Mouse (Mus musculus) sigmoid colon, adult 10 weeks (tissue): ENCODE data around the gene Zkscan16. TPM values are rescaled to one million over a fixed set of nuclear protein-coding genes. Genes with fewer than 3 reads are reported as not detected.

ENCODE experiments used
- polyA plus RNA-seq: library from polyadenylated mRNA; stranded (reverse); fragments of 350-450 nt; fragmentation: Illumina TruSeq; extraction: RNeasy Lipid Tissue Mini Kit (QIAGEN cat#74804); gene quantifications from one replicate; pipeline ENCODE4 v1.2.3, GENCODE M21; 2014; ENCODE audit warnings: low read depth, low replicate concordance

Zkscan16 gene
- 0.28 TPM for polyA plus RNA-seq

DNA sequence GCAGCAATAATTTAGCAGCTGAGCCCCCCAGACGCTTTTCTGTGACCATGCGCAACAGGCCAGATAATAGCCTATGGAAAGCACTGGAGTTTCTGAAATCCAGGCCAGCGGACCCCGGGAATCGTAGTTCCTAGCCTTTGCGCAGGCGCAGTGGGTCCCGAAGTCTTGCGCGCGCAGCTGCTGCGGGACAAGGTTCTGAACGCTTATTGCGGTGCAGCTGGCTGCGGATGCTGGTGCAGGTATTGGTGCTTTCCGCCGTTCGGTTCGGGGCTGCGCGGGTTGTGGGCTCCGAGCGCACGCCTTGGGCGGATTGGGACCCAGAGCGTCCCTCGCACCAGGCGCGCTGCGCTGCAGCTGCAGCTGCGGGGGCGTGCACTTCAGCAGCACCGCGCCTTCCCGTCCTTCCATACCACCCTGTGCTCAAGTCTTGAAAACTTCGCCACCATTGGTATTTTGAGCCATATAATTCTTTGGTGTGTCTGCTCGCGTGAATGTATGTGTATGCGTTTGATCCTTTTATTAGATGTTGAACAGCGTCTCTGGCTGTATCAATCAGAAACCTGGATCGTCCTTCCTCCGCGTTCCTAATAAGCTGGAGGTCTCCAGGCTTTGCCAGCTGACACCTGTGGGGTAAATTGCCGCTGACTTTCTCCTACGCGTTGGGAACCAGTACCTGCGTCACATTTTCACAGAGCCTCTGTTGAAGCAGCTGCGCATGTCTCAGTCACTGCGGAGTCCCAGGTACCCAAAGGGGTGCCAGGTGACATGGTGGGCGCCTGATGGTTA lies at the start of gene Zkscan16:
TSS of gene Zkscan16 (plus strand) at position 209 of the 786 bp plus-strand sequence.

GRCm38 (mm10) chr4:58912629-58913335 lies 30.6 kb upstream of the Zkscan16 start, which contains the start of gene Ecpas:
Ecpas (minus strand) TSS chr4:58912749.

DNA sequence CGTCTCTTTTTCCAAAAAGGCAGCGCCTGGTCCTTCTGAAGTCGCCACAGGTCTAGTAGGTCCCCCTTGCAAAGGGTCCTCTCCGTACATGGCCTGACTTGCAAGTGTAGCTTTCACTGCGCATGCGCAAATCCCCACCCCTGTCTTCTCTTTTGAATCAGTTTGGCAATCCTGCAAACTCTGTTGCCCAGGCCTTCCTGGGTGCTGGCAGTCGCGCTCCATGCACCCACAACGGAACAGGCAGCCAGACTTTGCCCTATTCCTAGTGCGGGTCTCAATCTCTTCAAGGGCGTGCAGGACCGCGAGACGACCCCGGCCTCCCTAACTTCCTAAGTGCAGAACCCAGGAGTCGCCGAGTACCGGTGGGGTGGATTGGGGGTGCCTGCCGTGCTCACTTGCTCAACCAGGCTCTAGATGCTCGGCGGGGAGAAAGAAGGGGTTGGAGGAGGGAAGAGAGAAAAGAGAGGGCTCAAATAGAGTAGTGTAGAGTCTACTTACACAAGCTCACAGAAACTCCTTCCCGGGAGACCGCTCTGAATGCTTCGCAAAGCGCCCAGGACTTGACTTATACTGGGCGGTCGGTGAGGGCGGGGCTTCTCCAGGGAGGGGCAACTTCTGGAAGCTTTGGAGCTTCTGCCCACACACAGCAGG lies 43.2 kb downstream of the Zkscan16 start, which contains the start of gene Ptgr1:
TSS of gene Ptgr1 (minus strand) at position 580 of the 651 bp plus-strand sequence.

GRCm38 (mm10) chr4:58994762-58995161 lies 51.3 kb downstream of the Zkscan16 start, which contains the start of gene Dnajc25:
Dnajc25 (plus strand) TSS chr4:58995062.

GRCm38 (mm10) chr4:59002948-59003805 lies 59.7 kb downstream of the Zkscan16 start, which contains the start of gene Gm20503:
Gm20503 (plus strand) TSS chr4:59003210.

Other genes starting within 250 kb of the Zkscan16 start
- not detected for gene Olfr267, start 155.9 kb upstream of the Zkscan16 start, polyA plus RNA-seq
- gene Ecpas, start 30.9 kb upstream of the Zkscan16 start, polyA plus RNA-seq, result 197 TPM
- 11.4 TPM for gene Ptgr1, start 43.5 kb downstream of the Zkscan16 start, polyA plus RNA-seq
- gene Dnajc25, start 51.4 kb downstream of the Zkscan16 start, polyA plus RNA-seq, result 29.4 TPM
- not detected for gene Gm20503, start 59.6 kb downstream of the Zkscan16 start, polyA plus RNA-seq
- gene Gng10, start 91.5 kb downstream of the Zkscan16 start, polyA plus RNA-seq, result 88.7 TPM
- gene AI481877, start 195.4 kb downstream of the Zkscan16 start, polyA plus RNA-seq, result 3.1 TPM
- 247 TPM for gene Ugcg, start 245.6 kb downstream of the Zkscan16 start, polyA plus RNA-seq